Mouse (Mus musculus) heart, embryonic 10.5 days (tissue): Measurements from ENCODE around the gene Btnl1. TPM values are rescaled to one million over a fixed set of nuclear protein-coding genes. Genes with fewer than 3 reads are reported as not detected.
A peak's percentile ranks its signal among the peaks of the same experiment; 100 is the strongest.

Experiments
- DNase-seq: peaks from one replicate; pipeline ENCODE4 v3.0.0-alpha.2; 2017; ENCODE audit warnings: low spot score
- H3K27ac ChIP-seq: fragments of 300-500 bp; sonication (generic); 2 replicates; pipeline ENCODE4 v1.5.1; 2016; ENCODE audit warnings: mild to moderate bottlenecking
- H3K27me3 ChIP-seq: fragments of 300-500 bp; sonication (generic); 2 replicates; pipeline ENCODE4 v1.6.1; 2016; ENCODE audit warnings: mild to moderate bottlenecking; ENCODE audit not compliant: poor library complexity, insufficient read depth, severe bottlenecking
- H3K36me3 ChIP-seq: fragments of 300-500 bp; sonication (generic); 2 replicates; pipeline ENCODE4 v1.6.1; 2016; ENCODE audit warnings: mild to moderate bottlenecking, moderate library complexity
- H3K4me1 ChIP-seq: fragments of 300-500 bp; sonication (generic); 2 replicates; pipeline ENCODE4 v1.6.1; 2016; ENCODE audit warnings: mild to moderate bottlenecking
- H3K4me3 ChIP-seq: fragments of 300-500 bp; sonication (generic); 2 replicates; pipeline ENCODE4 v1.5.1; 2016; ENCODE audit warnings: mild to moderate bottlenecking, moderate library complexity
- H3K9me3 ChIP-seq: fragments of 300-500 bp; sonication (generic); 2 replicates; pipeline ENCODE4 v1.6.1; 2016; ENCODE audit warnings: mild to moderate bottlenecking, moderate library complexity
- WGBS: fragments of 180-500 bp; shearing (Covaris S2); methylation state at CpG from one replicate; pipeline ENCODE4 v1.1.7; 2016; 5-methylcytosine and 5-hydroxymethylcytosine counted together
- polyA plus RNA-seq: library from polyadenylated mRNA; unstranded; fragments of >200 nt; fragmentation: Nextera tagmentation; extraction: Ambion mirVana; gene quantifications from 2 replicates; pipeline ENCODE4 v1.2.1, GENCODE M21; 2016

Gene Btnl1
- polyA plus RNA-seq, 1 experiment from 2014 or later, result not detected

DNA sequence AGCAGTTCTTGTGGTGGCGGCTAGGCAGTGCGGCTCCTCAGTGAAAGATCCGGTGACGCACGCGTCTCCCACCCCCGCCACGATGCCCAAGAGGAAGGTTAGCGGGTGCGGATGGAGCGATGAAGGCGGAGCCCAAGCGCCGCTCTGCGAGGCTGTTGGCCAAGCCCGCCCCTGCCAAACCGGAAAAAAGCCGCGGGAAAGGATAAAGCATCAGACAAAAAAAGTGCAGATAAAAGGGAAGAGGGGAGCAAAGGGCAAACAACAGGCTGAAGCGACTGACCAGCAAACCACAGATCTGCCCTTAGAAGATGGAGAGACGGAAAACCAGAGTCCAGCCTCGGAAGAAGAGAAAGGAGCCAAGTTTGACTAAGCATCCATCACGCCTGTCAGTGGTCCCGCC lies 15.4 kb downstream of the Btnl1 start:
- 5% methylated on average over 24 of the region's 24 CpGs for WGBS
- Histone ChIP-seq H3K4me1 (0 out of 2 replicates have a peak, but pooled peaks cover 8% of the 10 kb centered on the region), H3K9me3 (no peaks in the 10 kb centered on the region), H3K27ac (no peak overlapping the region), H3K27me3 (peaks cover 24% of the 10 kb centered on the region), H3K4me3 (peak overlapping the region; percentile 49), H3K36me3 (no peaks in the 10 kb centered on the region)
- DNase-seq, result no peak

DNA sequence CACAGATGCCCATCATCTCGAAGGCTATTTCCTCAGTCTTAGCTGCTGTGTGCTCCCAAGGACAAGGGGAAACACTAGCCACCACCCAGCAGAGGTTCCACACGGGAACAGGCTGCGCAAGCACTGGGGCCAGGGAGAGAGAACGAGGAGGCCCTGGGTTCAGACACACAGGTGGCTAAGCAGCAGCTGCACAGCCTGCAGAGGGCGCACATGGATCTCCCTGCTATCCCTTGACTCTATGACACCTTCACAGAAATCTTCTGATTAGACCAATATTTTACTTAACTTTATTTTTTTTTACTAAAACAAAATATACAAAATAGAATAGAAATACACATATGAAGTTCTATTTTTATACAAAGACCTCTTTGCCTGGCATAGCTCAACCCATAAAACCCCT lies 20.4 kb downstream of the Btnl1 start:
- no peak for DNase-seq
- H3K36me3 ChIP-seq, result no peaks in the 10 kb centered on the region
- H3K27ac ChIP-seq, result no peak overlapping the region
- 62% methylated on average over 5 of the region's 5 CpGs for WGBS
- no peaks in the 10 kb centered on the region for H3K9me3 ChIP-seq
- 0 out of 2 replicates have a peak, but pooled peaks cover 3% of the 10 kb centered on the region for H3K4me1 ChIP-seq
- H3K4me3 ChIP-seq, result no peak overlapping the region
- peaks cover 16% of the 10 kb centered on the region for H3K27me3 ChIP-seq

DNA sequence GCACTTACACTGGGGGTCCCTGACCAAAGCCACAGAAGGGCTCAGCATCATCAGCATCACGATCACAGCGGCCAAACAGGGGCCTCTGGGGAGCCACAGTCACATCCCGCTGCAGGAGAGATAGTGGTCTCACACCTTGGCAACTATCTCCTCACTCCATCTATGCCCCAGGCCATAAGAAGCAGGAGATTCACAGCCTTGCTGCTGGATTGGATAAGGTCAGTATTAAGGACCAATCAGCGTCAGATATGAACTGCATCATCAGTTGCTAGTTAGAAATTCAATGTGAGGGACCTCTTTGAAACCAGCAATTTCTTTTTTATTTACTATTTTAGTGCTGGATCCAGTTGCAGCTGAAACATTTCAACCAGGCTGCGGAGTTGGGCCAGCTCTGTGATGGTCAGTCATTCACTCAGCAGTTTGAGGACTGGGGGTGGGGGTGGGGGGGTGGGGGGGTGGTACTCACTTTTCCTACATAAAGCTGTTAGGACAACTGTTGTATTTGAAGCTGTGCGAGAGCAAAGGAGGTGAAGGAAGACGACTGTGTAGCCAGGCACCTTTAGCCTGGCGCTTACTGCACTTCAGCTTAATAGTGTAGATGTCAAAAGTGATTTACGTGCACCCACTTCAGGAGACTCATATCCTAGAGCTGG lies 21.3 kb downstream of the Btnl1 start:
- Histone ChIP-seq H3K27ac (peak overlapping the region; percentile 83), H3K4me1 (0 out of 2 replicates have a peak, but pooled peaks cover 2% of the 10 kb centered on the region), H3K27me3 (peaks cover 16% of the 10 kb centered on the region), H3K36me3 (no peaks in the 10 kb centered on the region), H3K4me3 (peak overlapping the region; percentile 67), H3K9me3 (no peaks in the 10 kb centered on the region)
- DNase-seq, result no peak
- 10% methylated on average over 9 of the region's 9 CpGs for WGBS

- Histone ChIP-seq H3K9me3 (no peaks in the 10 kb centered on the region), H3K4me1 (0 out of 2 replicates have a peak, but pooled peaks cover 2% of the 10 kb centered on the region), H3K27ac (peak within 1 kb of the TSS; percentile 83), H3K27me3 (peaks cover 16% of the 10 kb centered on the region), H3K4me3 (peak within 1 kb of the TSS; percentile 67), H3K36me3 (no peaks in the 10 kb centered on the region)
- peak; percentile 80 for DNase-seq
- 8% methylated on average over 34 of the region's 34 CpGs for WGBS
These were observed 21.9 kb downstream of the Btnl1 start, which contains the start of gene BC051142 for GRCm38 (mm10) chr17:34398711-34399393. Gene BC051142 (plus strand): TSS chr17:34398820.

GRCm38 (mm10) chr17:34399394-34399715 lies 22.4 kb downstream of the Btnl1 start:
- 43% methylated on average over 4 of the region's 4 CpGs for WGBS
- no peak for DNase-seq
- Histone ChIP-seq H3K27ac (no peak overlapping the region; the same call in 1 of the 2 replicates), H3K4me1 (0 out of 2 replicates have a peak, but pooled peaks cover 2% of the 10 kb centered on the region), H3K4me3 (peak overlapping the region; percentile 67), H3K36me3 (no peaks in the 10 kb centered on the region), H3K27me3 (peaks cover 16% of the 10 kb centered on the region), H3K9me3 (no peaks in the 10 kb centered on the region)

GRCm38 (mm10) chr17:34411117-34411516 lies 34.2 kb downstream of the Btnl1 start:
- H3K4me1 ChIP-seq, result no peaks in the 10 kb centered on the region
- DNase-seq, result no peak
- H3K27ac ChIP-seq, result no peak overlapping the region
- H3K36me3 ChIP-seq, result no peaks in the 10 kb centered on the region
- no peak overlapping the region for H3K4me3 ChIP-seq
- H3K27me3 ChIP-seq, result peaks cover 10% of the 10 kb centered on the region; the same call in 1 of the 2 replicates
- no peaks in the 10 kb centered on the region for H3K9me3 ChIP-seq
- 26% methylated on average over 6 of the region's 6 CpGs for WGBS

DNA sequence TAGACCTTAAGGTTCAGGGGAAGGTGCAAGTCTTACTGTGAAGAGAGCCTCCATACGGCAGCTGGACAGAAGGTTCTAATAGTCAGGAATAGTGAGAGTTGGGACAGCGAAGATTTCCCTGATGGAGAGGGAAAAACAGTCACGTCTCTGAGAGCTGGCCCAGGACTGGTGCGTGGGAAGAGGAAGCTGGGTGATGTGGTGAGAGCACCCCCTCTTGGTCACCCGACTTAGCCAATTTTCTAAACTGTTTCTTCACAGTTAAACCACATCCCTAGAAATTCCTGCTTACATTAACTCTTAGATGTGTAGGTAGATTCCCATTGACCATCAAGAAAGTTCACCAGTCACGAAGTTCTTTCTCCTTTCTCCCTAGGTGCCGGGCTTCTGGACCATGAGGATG lies 43.1 kb downstream of the Btnl1 start:
- DNase-seq, result no peak
- WGBS, result 63% methylated on average over 7 of the region's 7 CpGs
- H3K4me1 ChIP-seq, result no peaks in the 10 kb centered on the region
- no peaks in the 10 kb centered on the region for H3K36me3 ChIP-seq
- no peak overlapping the region for H3K27ac ChIP-seq
- no peaks in the 10 kb centered on the region for H3K27me3 ChIP-seq
- no peak overlapping the region for H3K4me3 ChIP-seq
- no peaks in the 10 kb centered on the region for H3K9me3 ChIP-seq

- Histone ChIP-seq H3K27me3 (no peaks in the 10 kb centered on the region), H3K36me3 (no peaks in the 10 kb centered on the region), H3K4me3 (no peak overlapping the region), H3K4me1 (no peaks in the 10 kb centered on the region), H3K27ac (no peak overlapping the region), H3K9me3 (no peaks in the 10 kb centered on the region)
- no peak for DNase-seq
These were observed 50.7 kb downstream of the Btnl1 start for GRCm38 (mm10) chr17:34427597-34427996.

Other genes with a start within 250 kb of the Btnl1 start
- 0.18 TPM in 1 of 2 replicates, not detected in the other for gene H2-DMb2, start 233.8 kb upstream of the Btnl1 start, polyA plus RNA-seq
- gene H2-DMb1, start 224.1 kb upstream of the Btnl1 start, polyA plus RNA-seq, result 0.23 and 0.29 TPM in 2 replicates
- gene Tap1, start 189.6 kb upstream of the Btnl1 start, polyA plus RNA-seq, result 0.84 and 1.2 TPM in 2 replicates
- gene Psmb9, start 189.4 kb upstream of the Btnl1 start, polyA plus RNA-seq, result 0.41 and 0.60 TPM in 2 replicates
- 0.86 and 0.87 TPM in 2 replicates for gene Psmb8, start 179.4 kb upstream of the Btnl1 start, polyA plus RNA-seq
- 0.48 and 0.51 TPM in 2 replicates for gene Tap2, start 173.6 kb upstream of the Btnl1 start, polyA plus RNA-seq
- not detected in 2 replicates for gene H2-Ob, start 138.2 kb upstream of the Btnl1 start, polyA plus RNA-seq
- 13.2 and 14.6 TPM in 2 replicates for gene H2-Ab1, start 119.4 kb upstream of the Btnl1 start, polyA plus RNA-seq
- 0.11 TPM in 1 of 2 replicates, not detected in the other for gene H2-Aa, start 89.3 kb upstream of the Btnl1 start, polyA plus RNA-seq
- gene H2-Eb1, start 71.3 kb upstream of the Btnl1 start, polyA plus RNA-seq, result 1.4 TPM in 2 replicates
- not detected in 2 replicates for gene H2-Eb2, start 51.5 kb upstream of the Btnl1 start, polyA plus RNA-seq
- 0.05 TPM in 1 of 2 replicates, not detected in the other for gene Btnl2, start 22.3 kb upstream of the Btnl1 start, polyA plus RNA-seq
- 0.14 and 0.15 TPM in 2 replicates for gene BC051142, start 21.7 kb downstream of the Btnl1 start, polyA plus RNA-seq
- not detected in 2 replicates for gene Btnl4, start 100.2 kb downstream of the Btnl1 start, polyA plus RNA-seq
- not detected in 2 replicates for gene Btnl6, start 140.2 kb downstream of the Btnl1 start, polyA plus RNA-seq
- 6.4 and 8.4 TPM in 2 replicates for gene Notch4, start 187.1 kb downstream of the Btnl1 start, polyA plus RNA-seq
- 6.8 and 11.0 TPM in 2 replicates for gene Gpsm3, start 212.7 kb downstream of the Btnl1 start, polyA plus RNA-seq
- 10.2 and 16.6 TPM in 2 replicates for gene Pbx2, start 214.1 kb downstream of the Btnl1 start, polyA plus RNA-seq
- 5.3 and 5.6 TPM in 2 replicates for gene Ager, start 220.7 kb downstream of the Btnl1 start, polyA plus RNA-seq
- gene Rnf5, start 226.6 kb downstream of the Btnl1 start, polyA plus RNA-seq, result 139 and 157 TPM in 2 replicates
- gene Agpat1, start 227.1 kb downstream of the Btnl1 start, polyA plus RNA-seq, result 44.8 and 57.8 TPM in 2 replicates
- 0.49 and 1.7 TPM in 2 replicates for gene Egfl8, start 238.8 kb downstream of the Btnl1 start, polyA plus RNA-seq